Mouse (Mus musculus) forebrain, postnatal 0 days (tissue): ENCODE results near the gene Slbp. TPM values are rescaled to one million over a fixed set of nuclear protein-coding genes. Genes with fewer than 3 reads are reported as not detected.

Experiments used
- ATAC-seq: fragments of 200-750 bp; cut with Nextera tagmentation; 2 replicates; pipeline ENCODE4 v1.8.0; 2017; ENCODE audit warnings: mild to moderate bottlenecking, moderate library complexity
- DNase-seq: peaks from one replicate; pipeline ENCODE4 v3.0.0-alpha.2; 2015
- H3K27ac ChIP-seq: fragments of 300-500 bp; sonication (generic); 2 replicates; pipeline ENCODE4 v1.5.1; 2014; ENCODE audit warnings: low read depth, mild to moderate bottlenecking, antibody characterized with exemption, low read length, moderate library complexity, mixed read lengths
- H3K27me3 ChIP-seq: fragments of 300-500 bp; sonication (generic); 2 replicates; pipeline ENCODE4 v1.6.1; 2014; ENCODE audit warnings: mild to moderate bottlenecking, low read length, mixed read lengths; ENCODE audit not compliant: insufficient read depth
- H3K36me3 ChIP-seq: fragments of 300-500 bp; sonication (generic); 2 replicates; pipeline ENCODE4 v1.6.1; 2014; ENCODE audit warnings: mild to moderate bottlenecking, moderate library complexity; ENCODE audit not compliant: insufficient read depth
- H3K4me1 ChIP-seq: fragments of 300-500 bp; sonication (generic); 2 replicates; pipeline ENCODE4 v1.6.1; 2014; ENCODE audit warnings: antibody characterized with exemption; ENCODE audit not compliant: insufficient read depth
- H3K4me2 ChIP-seq: fragments of 300-500 bp; sonication (generic); 2 replicates; pipeline ENCODE4 v1.6.1; 2014; ENCODE audit warnings: low read depth, mild to moderate bottlenecking, moderate library complexity
- H3K4me3 ChIP-seq: fragments of 300-500 bp; sonication (generic); 2 replicates; pipeline ENCODE4 v1.5.1; 2014; ENCODE audit warnings: low read depth, low read length, mixed read lengths
- H3K9ac ChIP-seq: fragments of 300-500 bp; sonication (generic); 2 replicates; pipeline ENCODE4 v1.6.1; 2014; ENCODE audit warnings: mild to moderate bottlenecking
- H3K9me3 ChIP-seq: fragments of 300-500 bp; sonication (generic); 2 replicates; pipeline ENCODE4 v1.6.1; 2016; ENCODE audit warnings: low read length
- CTCF ChIP-seq: sonication (generic); IDR thresholded peaks from 2 replicates; pipeline ENCODE4 v1.5.1; 2016; ENCODE audit warnings: antibody characterized with exemption, control low read depth, low read depth
- WGBS: fragments of 180-500 bp; shearing (Covaris S2); extraction: QIAGEN DNeasy Blood & Tissue Kit; methylation state at CpG from one replicate; pipeline ENCODE4 v1.1.7; 2014; 5-methylcytosine and 5-hydroxymethylcytosine counted together
- polyA plus RNA-seq: library from polyadenylated mRNA; unstranded; fragments of >200 nt; fragmentation: Nextera tagmentation; extraction: Ambion mirVana; gene quantifications from 2 replicates; pipeline ENCODE4 v1.2.1, GENCODE M21; 2015
- total RNA-seq: library from RNA; depleted of rRNA; stranded (reverse); fragments of >200 nt; gene quantifications from 2 replicates; pipeline ENCODE4 v1.2.3, GENCODE M21; 2014

Slbp gene
- total and polyA plus RNA-seq, 2 experiments from 2014 or later = 88.7 to 94.4 TPM

- no peak overlapping the region for H3K9ac ChIP-seq
- no peak for DNase-seq
- H3K4me2 ChIP-seq = no peak overlapping the region
- no peak overlapping the region for H3K27ac ChIP-seq
- H3K4me3 ChIP-seq = no peak overlapping the region
- ATAC-seq = no peak
- H3K27me3 ChIP-seq = no peaks in the 10 kb centered on the region
- TF ChIP-seq CTCF = no peak
- peaks cover 24% of the 10 kb centered on the region for H3K36me3 ChIP-seq
- H3K4me1 ChIP-seq = no peaks in the 10 kb centered on the region
- H3K9me3 ChIP-seq = no peaks in the 10 kb centered on the region
- WGBS = 92% methylated on average over 6 of the region's 6 CpGs
Measured at GRCm38 (mm10) chr5:33614391-33614790, 38.0 kb downstream of the Slbp start.

GRCm38 (mm10) chr5:33611795-33612194, 40.6 kb downstream of the Slbp start:
- H3K27ac ChIP-seq = no peak overlapping the region
- TF ChIP-seq CTCF = no peak
- ATAC-seq (no peak), DNase-seq (no peak)
- no peak overlapping the region for H3K4me2 ChIP-seq
- 97% methylated on average over 1 of the region's 1 CpGs for WGBS
- H3K4me1 ChIP-seq = no peaks in the 10 kb centered on the region
- H3K36me3 ChIP-seq = peaks cover 40% of the 10 kb centered on the region
- no peak overlapping the region for H3K9ac ChIP-seq
- H3K9me3 ChIP-seq = no peaks in the 10 kb centered on the region
- no peaks in the 10 kb centered on the region for H3K27me3 ChIP-seq
- H3K4me3 ChIP-seq = no peak overlapping the region

GRCm38 (mm10) chr5:33609226-33609625, 43.1 kb downstream of the Slbp start:
- H3K27ac ChIP-seq = no peak overlapping the region
- H3K9ac ChIP-seq = no peak overlapping the region
- no peak overlapping the region for H3K4me2 ChIP-seq
- H3K4me3 ChIP-seq = no peak overlapping the region
- H3K4me1 ChIP-seq = no peaks in the 10 kb centered on the region
- no peaks in the 10 kb centered on the region for H3K9me3 ChIP-seq
- no peaks in the 10 kb centered on the region for H3K27me3 ChIP-seq
- DNase-seq = no peak
- 97% methylated on average over 1 of the region's 1 CpGs for WGBS
- ATAC-seq = no peak
- TF ChIP-seq CTCF = no peak
- peaks cover 47% of the 10 kb centered on the region for H3K36me3 ChIP-seq

- H3K4me3 ChIP-seq = no peak overlapping the region
- no peaks in the 10 kb centered on the region for H3K27me3 ChIP-seq
- H3K27ac ChIP-seq = no peak overlapping the region
- DNase-seq = no peak
- H3K36me3 ChIP-seq = peaks cover 39% of the 10 kb centered on the region
- no peak for ATAC-seq
- no peak for TF ChIP-seq CTCF
- no peak overlapping the region for H3K4me2 ChIP-seq
- WGBS = 95% methylated on average over 15 of the region's 15 CpGs
- no peaks in the 10 kb centered on the region for H3K9me3 ChIP-seq
- H3K4me1 ChIP-seq = no peaks in the 10 kb centered on the region
- no peak overlapping the region for H3K9ac ChIP-seq
Measured at GRCm38 (mm10) chr5:33607434-33607833, 44.9 kb downstream of the Slbp start.

GRCm38 (mm10) chr5:33606631-33607030, 45.7 kb downstream of the Slbp start:
- no peak for TF ChIP-seq CTCF
- Histone ChIP-seq H3K4me3 (no peak overlapping the region), H3K4me1 (no peaks in the 10 kb centered on the region), H3K27ac (no peak overlapping the region), H3K4me2 (no peak overlapping the region), H3K36me3 (peaks cover 31% of the 10 kb centered on the region), H3K9me3 (no peaks in the 10 kb centered on the region), H3K27me3 (no peaks in the 10 kb centered on the region), H3K9ac (no peak overlapping the region)
- no peak for ATAC-seq
- no peak for DNase-seq
- 61% methylated on average over 7 of the region's 7 CpGs for WGBS

- Histone ChIP-seq H3K4me2 (no peak overlapping the region), H3K4me1 (no peaks in the 10 kb centered on the region), H3K27me3 (no peaks in the 10 kb centered on the region), H3K4me3 (no peak overlapping the region), H3K9me3 (no peaks in the 10 kb centered on the region), H3K27ac (no peak overlapping the region), H3K36me3 (peaks cover 33% of the 10 kb centered on the region), H3K9ac (no peak overlapping the region)
- no peak for ATAC-seq
- TF ChIP-seq CTCF = no peak
- 82% methylated on average over 5 of the region's 5 CpGs for WGBS
- DNase-seq = no peak
Measured at GRCm38 (mm10) chr5:33605314-33605713, 47.1 kb downstream of the Slbp start.

GRCm38 (mm10) chr5:33593620-33594019, 58.8 kb downstream of the Slbp start:
- no peaks in the 10 kb centered on the region for H3K36me3 ChIP-seq
- no peak overlapping the region for H3K27ac ChIP-seq
- H3K9me3 ChIP-seq = no peaks in the 10 kb centered on the region
- 33% methylated on average over 2 of the region's 2 CpGs for WGBS
- H3K4me1 ChIP-seq = no peaks in the 10 kb centered on the region
- H3K27me3 ChIP-seq = 0 out of 2 replicates have a peak, but pooled peaks cover 5% of the 10 kb centered on the region
- H3K9ac ChIP-seq = no peak overlapping the region
- no peak overlapping the region for H3K4me2 ChIP-seq
- no peak overlapping the region for H3K4me3 ChIP-seq
- no peak for ATAC-seq
- TF ChIP-seq CTCF = no peak; the same call in 1 of the 2 replicates
- DNase-seq = no peak
